Mouse (Mus musculus): ENCODE data around the gene Btbd9.
"Not testable (repeated sequence)": the region's sequence is repeated elsewhere in the genome, so short reads cannot be mapped to it uniquely, and the experiment has no call there.

The Btbd9 gene

GRCm38 (mm10) chr17:30511399-30511798, 64.9 kb downstream of the Btbd9 start:
- no peak for DNase-seq

GRCm38 (mm10) chr17:30510171-30510570, 66.1 kb downstream of the Btbd9 start:
- DNase-seq = no peak

GRCm38 (mm10) chr17:30509646-30510045, 66.6 kb downstream of the Btbd9 start:
- DNase-seq = no peak

- DNase-seq = no peak
Measured at GRCm38 (mm10) chr17:30507636-30508576, 68.4 kb downstream of the Btbd9 start.

- no peak for DNase-seq
Measured at GRCm38 (mm10) chr17:30506916-30507315, 69.4 kb downstream of the Btbd9 start.

- not testable (repeated sequence) for DNase-seq
Measured at GRCm38 (mm10) chr17:30499541-30499940, 76.7 kb downstream of the Btbd9 start.

GRCm38 (mm10) chr17:30498779-30499178, 77.5 kb downstream of the Btbd9 start:
- no peak for DNase-seq

- no peak for DNase-seq
Measured at GRCm38 (mm10) chr17:30498376-30498719, 77.9 kb downstream of the Btbd9 start.

- no peak for DNase-seq
Measured at GRCm38 (mm10) chr17:30497525-30498375, 78.5 kb downstream of the Btbd9 start.

- no peak for DNase-seq
Measured at GRCm38 (mm10) chr17:30495567-30495966, 80.7 kb downstream of the Btbd9 start.

GRCm38 (mm10) chr17:30495154-30495553, 81.1 kb downstream of the Btbd9 start:
- no peak for DNase-seq

GRCm38 (mm10) chr17:30493481-30493880, 82.8 kb downstream of the Btbd9 start:
- DNase-seq = no peak

- no peak for DNase-seq
Measured at GRCm38 (mm10) chr17:30492191-30492590, 84.1 kb downstream of the Btbd9 start.

GRCm38 (mm10) chr17:30491601-30492000, 84.7 kb downstream of the Btbd9 start:
- DNase-seq = no peak

GRCm38 (mm10) chr17:30490601-30491000, 85.7 kb downstream of the Btbd9 start:
- no peak for DNase-seq

GRCm38 (mm10) chr17:30490086-30490485, 86.2 kb downstream of the Btbd9 start:
- no peak for DNase-seq

GRCm38 (mm10) chr17:30489629-30490028, 86.7 kb downstream of the Btbd9 start:
- no peak for DNase-seq

GRCm38 (mm10) chr17:30487695-30488094, 88.6 kb downstream of the Btbd9 start:
- DNase-seq = no peak

GRCm38 (mm10) chr17:30485067-30485854, 91.0 kb downstream of the Btbd9 start:
- no peak for DNase-seq

- no peak for DNase-seq
Measured at GRCm38 (mm10) chr17:30484446-30485066, 91.7 kb downstream of the Btbd9 start.

GRCm38 (mm10) chr17:30481766-30482165, 94.5 kb downstream of the Btbd9 start:
- DNase-seq = no peak

- DNase-seq = no peak
Measured at GRCm38 (mm10) chr17:30481341-30481740, 94.9 kb downstream of the Btbd9 start.

All from thymus, postnatal 25 days (tissue).